Mouse (Mus musculus): ENCODE results near the gene Traf5.

Gene Traf5

GRCm38 (mm10) chr1:192090689-192091567 is 1.4 kb downstream of the Traf5 start:
- no peak for DNase-seq (ENCODE audit: low spot score)

GRCm38 (mm10) chr1:192090281-192090680 is 2.1 kb downstream of the Traf5 start:
- DNase-seq (ENCODE audit: low spot score): no peak

- DNase-seq (ENCODE audit: low spot score): no peak
These were observed 2.9 kb downstream of the Traf5 start for GRCm38 (mm10) chr1:192089208-192090166.

GRCm38 (mm10) chr1:192088011-192088410 is 4.3 kb downstream of the Traf5 start:
- no peak for DNase-seq (ENCODE audit: low spot score)

GRCm38 (mm10) chr1:192087098-192087497 is 5.3 kb downstream of the Traf5 start:
- no peak for DNase-seq (ENCODE audit: low spot score)

GRCm38 (mm10) chr1:192086279-192087037 is 5.9 kb downstream of the Traf5 start:
- no peak for DNase-seq (ENCODE audit: low spot score)

GRCm38 (mm10) chr1:192085218-192085617 is 7.1 kb downstream of the Traf5 start:
- no peak for DNase-seq (ENCODE audit: low spot score)

GRCm38 (mm10) chr1:192082646-192083045 is 9.7 kb downstream of the Traf5 start:
- DNase-seq (ENCODE audit: low spot score): no peak

GRCm38 (mm10) chr1:192081129-192081528 is 11.2 kb downstream of the Traf5 start:
- DNase-seq (ENCODE audit: low spot score): no peak

- no peak for DNase-seq (ENCODE audit: low spot score)
These were observed 13.2 kb downstream of the Traf5 start for GRCm38 (mm10) chr1:192079121-192079520.

- DNase-seq (ENCODE audit: low spot score): no peak
These were observed 14.0 kb downstream of the Traf5 start for GRCm38 (mm10) chr1:192078406-192078805.

- DNase-seq (ENCODE audit: low spot score): no peak
These were observed 15.4 kb downstream of the Traf5 start for GRCm38 (mm10) chr1:192076796-192077535.

- no peak for DNase-seq (ENCODE audit: low spot score)
These were observed 16.3 kb downstream of the Traf5 start for GRCm38 (mm10) chr1:192076101-192076500.

GRCm38 (mm10) chr1:192074824-192075223 is 17.5 kb downstream of the Traf5 start:
- no peak for DNase-seq (ENCODE audit: low spot score)

- no peak for DNase-seq (ENCODE audit: low spot score)
These were observed 19.9 kb downstream of the Traf5 start for GRCm38 (mm10) chr1:192072426-192072825.

- DNase-seq (ENCODE audit: low spot score): no peak
These were observed 21.7 kb downstream of the Traf5 start for GRCm38 (mm10) chr1:192070618-192071051.

- DNase-seq (ENCODE audit: low spot score): no peak
These were observed 22.3 kb downstream of the Traf5 start for GRCm38 (mm10) chr1:192069971-192070591.

GRCm38 (mm10) chr1:192068188-192068587 is 24.2 kb downstream of the Traf5 start:
- DNase-seq (ENCODE audit: low spot score): no peak

GRCm38 (mm10) chr1:192066956-192067355 is 25.4 kb downstream of the Traf5 start:
- DNase-seq (ENCODE audit: low spot score): no peak

GRCm38 (mm10) chr1:192063209-192063946 is 29.0 kb downstream of the Traf5 start:
- DNase-seq (ENCODE audit: low spot score): no peak
